Mouse (Mus musculus) 3T3-L1 (cell line): ENCODE results near the gene Cacna2d3.
A peak's percentile ranks its signal among the peaks of the same experiment; 100 is the strongest.

Experiments
- DNase-seq: peaks from one replicate; pipeline ENCODE4 v3.0.0-alpha.2; 2015; ENCODE audit warnings: low read depth, low spot score

The Cacna2d3 gene

GRCm38 (mm10) chr14:29643217-29643616 lies 78.4 kb downstream of the Cacna2d3 start:
- peak; percentile 30 for DNase-seq

GRCm38 (mm10) chr14:29639266-29639665 lies 82.4 kb downstream of the Cacna2d3 start:
- DNase-seq: no peak

GRCm38 (mm10) chr14:29628213-29628612 lies 93.5 kb downstream of the Cacna2d3 start:
- no peak for DNase-seq

GRCm38 (mm10) chr14:29612436-29612835 lies 109.2 kb downstream of the Cacna2d3 start:
- no peak for DNase-seq

GRCm38 (mm10) chr14:29608761-29609160 lies 112.9 kb downstream of the Cacna2d3 start:
- no peak for DNase-seq

- no peak for DNase-seq
These were observed 122.2 kb downstream of the Cacna2d3 start for GRCm38 (mm10) chr14:29599428-29599827.

- no peak for DNase-seq
These were observed 128.8 kb downstream of the Cacna2d3 start for GRCm38 (mm10) chr14:29592896-29593295.

- DNase-seq: no peak
These were observed 132.0 kb downstream of the Cacna2d3 start for GRCm38 (mm10) chr14:29589628-29590027.

- DNase-seq: no peak
These were observed 139.7 kb downstream of the Cacna2d3 start for GRCm38 (mm10) chr14:29581961-29582360.

- no peak for DNase-seq
These were observed 143.9 kb downstream of the Cacna2d3 start for GRCm38 (mm10) chr14:29577786-29578185.

GRCm38 (mm10) chr14:29575551-29575950 lies 146.1 kb downstream of the Cacna2d3 start:
- no peak for DNase-seq

- DNase-seq: no peak
These were observed 159.0 kb downstream of the Cacna2d3 start for GRCm38 (mm10) chr14:29562704-29563103.

- no peak for DNase-seq
These were observed 160.4 kb downstream of the Cacna2d3 start for GRCm38 (mm10) chr14:29561122-29561834.

GRCm38 (mm10) chr14:29558440-29558839 lies 163.2 kb downstream of the Cacna2d3 start:
- no peak for DNase-seq

- DNase-seq: no peak
These were observed 165.5 kb downstream of the Cacna2d3 start for GRCm38 (mm10) chr14:29556152-29556551.

GRCm38 (mm10) chr14:29552471-29552870 lies 169.2 kb downstream of the Cacna2d3 start:
- no peak for DNase-seq

GRCm38 (mm10) chr14:29548646-29549045 lies 173.0 kb downstream of the Cacna2d3 start:
- DNase-seq: no peak

GRCm38 (mm10) chr14:29530516-29530915 lies 191.1 kb downstream of the Cacna2d3 start:
- no peak for DNase-seq

- no peak for DNase-seq
These were observed 193.0 kb downstream of the Cacna2d3 start for GRCm38 (mm10) chr14:29528696-29529095.

- DNase-seq: no peak
These were observed 201.7 kb downstream of the Cacna2d3 start for GRCm38 (mm10) chr14:29519751-29520669.

- DNase-seq: no peak
These were observed 219.0 kb downstream of the Cacna2d3 start for GRCm38 (mm10) chr14:29502667-29503066.

GRCm38 (mm10) chr14:29498546-29499290 lies 222.9 kb downstream of the Cacna2d3 start:
- no peak for DNase-seq
